In the genomic region with DNA sequence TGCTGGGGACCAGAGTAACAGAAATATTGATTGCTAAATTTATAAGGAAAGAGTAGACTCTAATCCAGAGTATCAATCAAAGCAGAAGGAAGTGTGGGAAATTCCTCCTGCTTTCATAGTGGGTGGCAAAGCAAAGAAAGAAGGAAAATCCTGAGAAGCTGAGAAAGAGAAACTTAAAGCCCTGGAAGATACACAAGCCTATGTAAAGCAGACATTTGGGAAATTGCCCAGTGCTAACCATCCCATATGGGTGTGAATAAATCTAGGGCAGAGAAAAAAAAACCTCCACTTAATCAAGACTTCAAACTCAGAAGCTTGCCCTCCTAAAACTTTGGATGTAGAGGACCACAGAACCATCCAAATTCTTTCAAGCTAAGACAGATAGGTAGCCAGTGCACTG, we compare ENCODE assay signal across 15 mouse cellular contexts.
"Had no signal": no experiment of that assay in that cellular context is flagged by ENCODE, and none has a peak within 500 bp of the region (broad histone marks: within the 10 kb centered on the region; RNA-seq: fewer than 3 reads in every experiment).

No protein-coding gene starts in this region.

- DNase-seq: gastrocnemius, postnatal 14 days; gastrocnemius, postnatal 36 days; heart, adult 11 months; heart, adult 2 months; heart, postnatal 14 days; heart, postnatal 36 days; kidney, adult 11 months; kidney, adult 8-10 months; kidney, postnatal 14 days; kidney, postnatal 36 days; layer of hippocampus, postnatal 36 days; left cerebral cortex, postnatal 4 days had no signal

- ATAC-seq: hindbrain, postnatal 0 days; intestine, embryonic 16.5 days; liver, embryonic 12.5 days had no signal
